Mouse (Mus musculus) urinary bladder, postnatal 14 days (tissue): ENCODE data around the gene Mmp15.

Source experiments
- DNase-seq: peaks from one replicate; pipeline ENCODE4 v3.0.0; 2021; ENCODE audit warnings: low spot score

Gene Mmp15

DNA sequence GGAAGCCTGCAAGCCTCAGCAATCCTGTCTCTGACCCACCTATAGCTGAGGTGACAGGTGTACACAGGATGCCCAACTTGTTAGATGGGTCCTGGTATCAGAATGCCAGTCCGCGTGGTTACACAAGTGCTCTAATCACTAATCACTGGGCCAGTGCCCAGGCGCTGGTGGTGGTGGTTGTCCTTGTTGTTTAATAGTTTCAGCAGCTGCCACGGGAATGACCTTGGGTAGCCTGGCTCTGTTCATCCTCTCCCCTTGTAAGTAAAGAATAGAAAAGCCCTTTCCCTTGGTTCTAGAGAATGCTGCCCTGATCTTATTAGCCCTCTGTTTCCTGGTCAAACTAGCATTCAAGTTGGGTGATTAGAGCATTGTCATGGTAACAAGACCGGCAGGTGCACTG is 10.3 kb upstream of the Mmp15 start:
- peak; percentile 46 for DNase-seq

DNA sequence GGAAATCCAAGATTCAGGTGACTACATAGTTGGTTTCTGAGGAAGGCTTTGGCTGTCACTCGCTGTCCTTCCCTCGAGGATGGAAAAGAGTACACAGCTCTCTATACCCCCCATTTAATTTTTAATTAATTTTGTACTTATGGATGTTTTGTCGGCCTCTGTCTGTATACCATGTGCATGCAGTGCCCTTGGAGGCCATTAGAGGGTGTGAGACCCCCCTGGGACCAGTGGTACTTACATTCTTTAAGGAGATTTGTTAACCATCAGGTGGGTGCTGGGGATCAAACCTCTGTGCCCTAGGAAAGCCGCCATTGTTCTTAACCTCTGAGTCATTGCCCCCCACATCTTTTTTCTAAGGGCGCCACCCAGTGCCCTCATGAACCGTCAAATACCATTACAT is 7.4 kb upstream of the Mmp15 start:
- no peak for DNase-seq

DNA sequence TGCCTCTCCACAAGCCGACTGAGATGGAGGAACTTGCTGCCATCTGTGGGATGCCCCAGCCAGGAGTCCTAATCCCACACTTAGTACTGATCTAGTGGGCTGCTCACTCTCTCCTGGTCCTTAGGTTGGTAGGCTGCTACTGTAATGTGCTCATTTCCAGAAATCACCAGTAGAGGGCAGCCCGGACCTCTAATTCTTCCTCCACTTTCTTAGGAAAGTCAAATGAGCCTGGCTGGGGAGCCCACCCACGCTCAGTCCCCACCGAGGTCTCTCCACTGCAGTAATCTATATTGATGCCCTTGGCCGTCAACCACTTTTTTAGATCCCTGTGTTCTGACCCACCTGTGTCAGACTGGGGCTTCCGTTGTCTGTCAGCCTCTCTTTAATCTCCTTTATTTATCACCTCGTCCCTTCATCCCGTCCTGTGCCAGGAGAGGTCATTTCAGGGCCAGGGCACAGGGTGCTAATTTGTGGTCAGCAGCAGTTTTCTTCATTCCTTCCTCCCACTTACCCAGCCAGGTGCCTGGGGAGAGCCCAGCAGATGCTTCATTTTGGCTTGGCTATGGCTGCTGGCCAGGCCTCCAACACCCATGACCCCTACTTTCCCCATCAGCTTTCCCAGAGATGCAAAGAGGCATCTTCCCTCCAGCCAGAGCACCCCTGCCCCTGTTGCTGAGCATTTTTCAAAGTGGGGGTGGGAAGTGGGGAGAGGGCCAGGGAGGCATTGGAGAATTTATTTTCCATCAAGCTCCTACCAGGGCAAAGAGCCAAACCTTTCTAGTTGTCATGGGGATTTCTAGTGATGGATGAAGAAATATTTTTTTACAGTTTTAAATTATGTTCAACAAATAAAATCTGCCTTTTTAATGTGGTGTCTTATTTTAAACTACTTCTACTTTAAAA is 5.2 kb upstream of the Mmp15 start:
- peak; percentile 75 for DNase-seq

DNA sequence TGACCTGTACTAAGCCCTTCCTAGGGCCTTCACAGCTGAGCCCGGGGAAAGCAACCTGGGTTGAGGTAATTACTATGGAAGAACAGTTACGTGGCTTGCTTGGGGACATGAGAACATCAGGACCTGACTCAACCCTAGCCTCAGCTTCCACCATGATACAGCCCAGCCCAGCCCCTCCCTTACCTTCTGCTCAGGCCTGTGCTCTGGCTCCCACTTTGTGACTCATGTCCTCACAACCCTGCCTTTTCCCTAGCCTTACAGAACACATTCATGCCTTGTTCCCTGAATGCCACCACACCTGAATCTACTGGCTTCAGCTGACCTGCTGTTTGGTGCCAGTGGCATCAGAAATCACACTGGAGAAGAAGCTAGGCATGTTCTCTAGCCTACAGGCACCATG is 3.7 kb upstream of the Mmp15 start:
- no peak for DNase-seq

DNA sequence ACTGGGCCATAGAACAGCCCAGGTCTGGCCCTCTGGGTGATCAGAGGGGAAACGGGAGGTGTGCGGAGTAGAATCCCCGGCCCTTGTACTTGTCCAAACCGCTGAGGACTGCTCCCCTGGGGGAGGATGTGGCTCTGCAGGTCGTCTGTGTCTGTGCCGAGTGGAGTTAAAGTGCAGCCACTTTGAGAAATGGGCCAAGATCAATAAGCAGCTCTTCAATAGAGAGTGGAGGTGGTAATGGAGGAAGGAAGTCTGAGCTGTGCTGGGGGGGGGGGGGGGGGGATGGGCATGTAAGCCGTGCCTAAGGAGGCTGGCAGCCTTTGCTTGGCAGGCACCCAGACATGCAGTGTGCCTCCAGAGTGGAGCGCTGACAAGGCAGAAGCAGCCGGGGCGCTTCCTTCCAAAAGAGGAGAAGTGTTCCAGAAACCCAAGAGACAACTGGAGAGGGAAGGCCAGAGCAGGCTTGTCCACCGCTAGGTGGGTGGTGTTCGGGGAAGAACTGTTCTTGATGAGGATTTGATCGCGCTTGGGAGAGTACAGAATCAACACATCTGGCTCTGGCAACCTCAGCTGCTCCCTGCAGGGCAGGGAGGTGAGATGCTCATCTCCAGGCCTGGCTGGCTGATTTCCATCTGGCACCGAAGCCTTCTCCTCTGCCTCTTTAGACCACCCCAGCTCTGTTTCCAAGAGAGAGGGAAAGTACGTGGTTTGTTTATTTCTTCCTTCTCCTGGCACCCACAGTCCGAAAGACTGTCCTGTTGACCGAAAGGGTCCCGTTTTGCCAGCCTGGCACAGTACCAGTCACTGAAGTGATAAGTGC is 3.0 kb upstream of the Mmp15 start:
- peak; percentile 76 for DNase-seq

DNA sequence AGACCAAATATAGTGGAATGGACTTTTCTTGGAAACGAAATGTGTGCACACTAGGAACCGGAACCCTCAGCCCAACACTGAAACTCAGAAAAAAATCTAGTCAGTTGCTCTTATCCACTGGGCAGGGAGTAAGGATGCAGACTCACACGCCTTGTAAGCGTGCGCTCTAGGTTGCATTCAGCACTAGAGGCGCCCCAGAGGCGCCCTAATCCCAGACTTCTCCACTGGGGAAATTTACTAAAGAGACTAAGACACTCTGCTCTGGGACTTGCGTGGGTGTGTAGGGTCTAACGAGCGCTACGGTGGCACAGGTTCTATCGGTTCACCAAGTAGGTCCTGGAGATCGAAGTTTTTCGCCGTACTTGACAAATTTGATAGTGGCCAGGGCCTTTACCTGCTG is 607 bp upstream of the Mmp15 start:
- DNase-seq = no peak

DNA sequence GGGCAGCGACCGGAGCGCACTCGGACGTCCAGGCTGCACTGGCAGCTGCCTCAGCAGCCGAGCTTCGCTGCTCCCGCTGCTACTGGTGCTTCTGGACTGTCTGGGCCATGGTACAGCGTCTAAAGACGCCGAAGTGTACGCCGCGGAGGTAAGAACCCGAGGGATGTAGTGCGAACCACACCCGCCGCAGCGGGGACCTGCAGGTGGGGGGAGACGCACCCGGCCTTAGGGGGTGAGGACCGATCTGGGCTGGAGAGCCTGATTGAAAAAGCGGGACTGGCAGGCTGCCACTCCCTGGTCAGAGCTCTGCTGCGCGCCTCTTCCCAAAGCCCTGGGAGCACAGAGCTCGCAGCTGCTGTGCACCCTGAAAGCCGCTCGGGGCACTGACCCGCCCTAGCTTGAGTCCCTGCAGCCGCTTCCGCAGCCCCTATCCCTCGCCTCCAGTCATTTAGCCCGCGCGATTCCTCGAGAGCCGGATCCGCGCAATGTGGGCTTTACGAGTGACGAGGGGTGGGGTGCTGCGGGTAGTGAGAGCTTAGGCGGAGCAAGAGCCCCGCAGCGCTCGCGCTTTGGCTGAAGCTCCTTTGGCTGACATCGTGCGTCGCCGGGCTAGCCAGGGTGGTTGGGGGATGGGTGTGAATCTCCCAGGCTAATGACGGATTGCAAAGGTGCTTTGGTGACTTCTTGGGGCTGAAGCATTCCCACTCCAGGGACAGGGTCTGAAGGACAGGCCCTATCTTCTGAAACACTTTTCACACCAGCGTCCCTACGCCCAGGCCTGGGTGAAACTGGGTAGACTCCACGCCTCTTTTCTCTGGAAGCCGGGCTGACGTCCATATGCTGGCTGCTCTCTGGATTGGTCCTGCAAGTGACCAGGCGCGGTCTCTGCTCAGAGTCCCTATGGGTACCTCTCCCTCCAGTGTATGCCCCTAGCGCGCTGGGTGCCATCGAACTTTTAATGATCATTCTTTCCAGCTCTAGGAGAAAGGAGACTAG is 1.1 kb downstream of the Mmp15 start:
- DNase-seq = peak; percentile 53

DNA sequence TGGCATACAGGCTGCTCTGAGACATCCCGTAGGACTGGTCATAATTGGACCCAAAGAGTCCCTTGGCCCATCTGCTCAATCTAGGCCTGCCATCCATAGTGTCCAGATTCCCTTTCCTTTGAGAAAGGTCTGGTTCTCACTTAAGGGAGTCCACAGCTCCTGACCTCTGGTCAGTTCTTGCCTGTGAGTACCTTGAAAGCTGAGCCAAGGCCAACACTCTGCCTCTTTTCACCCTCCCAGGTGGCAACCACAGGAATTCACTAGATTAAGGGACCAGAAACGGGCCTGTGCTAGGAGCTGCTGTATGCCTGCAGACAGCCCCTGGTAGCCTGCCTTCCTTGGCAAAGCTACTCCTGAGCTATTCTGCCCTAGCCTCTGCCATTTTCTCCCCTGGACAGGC is 2.5 kb downstream of the Mmp15 start:
- DNase-seq = no peak

DNA sequence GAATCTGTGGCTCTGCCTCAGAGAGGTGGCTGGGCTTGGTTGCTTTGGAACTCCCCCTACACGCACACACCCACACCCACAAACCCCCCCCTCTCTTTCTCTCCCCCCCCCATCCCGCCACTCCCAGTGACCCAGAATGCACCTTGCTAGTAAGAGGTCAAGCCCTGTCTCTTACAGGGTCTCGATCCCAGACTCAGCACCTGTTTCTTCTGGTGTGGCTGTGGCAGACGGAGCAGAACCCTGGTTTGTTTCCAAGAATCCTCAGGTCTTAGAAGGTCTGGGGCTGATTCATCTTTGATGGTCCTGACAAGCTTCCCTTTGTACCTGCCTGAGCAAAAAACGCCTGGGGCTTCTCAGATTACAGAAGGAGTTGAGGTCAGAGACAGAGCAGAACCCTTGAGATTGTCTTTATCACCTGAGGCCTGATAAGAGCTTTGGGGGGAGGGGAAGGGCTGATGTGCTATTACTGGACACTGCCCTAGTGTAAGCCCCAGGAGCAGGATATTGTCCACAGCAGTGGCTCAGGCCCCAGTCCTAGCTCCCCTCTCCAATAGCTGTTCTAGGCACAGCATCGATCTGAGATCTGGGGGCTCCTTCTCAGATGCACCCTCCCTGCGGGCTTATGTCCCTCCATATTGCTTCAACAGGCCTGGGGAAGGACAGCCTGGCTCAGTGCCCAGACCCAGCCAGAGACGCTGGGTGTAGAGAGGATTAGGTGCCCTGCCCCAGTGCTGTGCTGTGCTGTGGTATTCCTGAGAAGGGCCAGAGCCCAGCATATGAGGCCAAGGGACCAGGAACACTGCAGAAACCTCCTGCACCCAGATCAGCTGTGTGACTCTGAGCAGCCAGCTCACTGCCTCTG is 6.7 kb downstream of the Mmp15 start:
- DNase-seq = peak; percentile 62

DNA sequence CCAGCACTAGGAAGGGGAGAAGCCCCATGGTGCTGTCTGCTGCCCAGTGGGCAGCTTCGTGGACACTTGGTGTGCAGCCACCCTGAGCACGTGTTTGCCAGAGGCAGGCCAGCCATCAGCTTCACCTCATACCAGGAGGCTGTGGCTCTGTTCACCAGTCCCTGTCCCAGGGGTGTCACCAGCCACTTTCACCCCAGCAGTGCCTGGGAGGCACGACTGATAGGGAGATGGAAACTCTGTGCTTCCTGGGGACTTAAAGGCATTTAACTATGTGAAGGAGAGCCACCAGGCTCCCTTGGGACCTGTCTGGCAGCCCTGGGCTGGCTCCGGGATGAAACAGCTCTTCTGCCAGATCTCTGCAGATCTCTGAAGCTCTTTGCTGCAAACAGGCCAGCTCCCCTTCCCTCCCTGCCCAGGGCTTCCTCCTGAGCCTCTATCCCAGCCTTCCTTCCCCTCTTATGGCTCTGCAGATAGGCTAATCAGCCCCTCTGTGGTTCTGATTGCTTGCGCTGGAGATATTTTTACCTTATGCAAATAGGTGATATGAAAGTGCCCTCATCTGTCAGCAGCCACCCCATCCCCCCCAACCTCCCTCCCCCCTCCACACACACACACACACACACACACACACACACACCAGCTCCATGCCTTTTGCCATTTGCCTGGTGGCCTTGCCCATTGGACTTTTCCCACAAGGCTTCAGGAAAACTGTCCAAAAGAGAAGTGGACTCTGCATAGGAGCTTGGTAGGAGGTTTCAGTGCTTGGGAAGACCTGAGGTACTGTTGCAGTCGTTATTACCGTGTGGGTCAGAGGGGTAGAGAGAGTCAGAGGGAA is 8.3 kb downstream of the Mmp15 start:
- no peak for DNase-seq

DNA sequence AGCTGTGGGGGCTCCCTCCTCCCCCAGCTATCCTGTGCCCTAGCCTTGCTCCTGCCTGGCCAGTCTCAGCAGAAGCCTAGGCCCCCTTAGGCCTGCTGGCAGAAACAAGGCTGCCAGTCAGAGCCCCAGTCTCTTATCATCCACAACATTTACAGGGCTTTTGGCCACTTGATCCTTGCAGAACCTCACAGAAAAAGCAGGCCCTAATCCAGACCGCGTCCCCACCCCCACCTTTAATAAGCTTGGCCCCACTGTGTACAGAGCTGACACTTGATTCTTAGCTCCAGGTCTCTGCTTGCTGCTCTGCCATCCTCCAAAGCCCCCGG is 8.9 kb downstream of the Mmp15 start:
- DNase-seq = no peak

DNA sequence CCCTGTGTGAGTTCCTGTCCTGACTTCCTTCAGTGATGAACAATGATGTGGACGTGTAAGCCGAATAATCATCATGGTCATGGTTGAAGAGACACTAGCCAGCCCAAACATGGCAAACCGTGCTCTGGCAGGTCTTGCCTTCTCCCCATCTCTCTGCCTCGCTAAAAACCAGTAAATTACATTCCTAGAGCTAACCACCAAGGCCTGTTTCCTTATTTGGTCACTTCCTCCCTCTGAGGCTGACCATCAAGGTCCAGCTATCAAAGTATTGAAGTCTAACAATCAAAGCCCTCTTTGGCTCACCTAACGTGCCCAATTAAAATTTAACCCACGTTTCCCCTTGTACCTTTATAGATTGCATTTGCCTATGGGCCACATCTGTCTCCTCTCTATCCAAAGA is 10.2 kb downstream of the Mmp15 start:
- no peak for DNase-seq

DNA sequence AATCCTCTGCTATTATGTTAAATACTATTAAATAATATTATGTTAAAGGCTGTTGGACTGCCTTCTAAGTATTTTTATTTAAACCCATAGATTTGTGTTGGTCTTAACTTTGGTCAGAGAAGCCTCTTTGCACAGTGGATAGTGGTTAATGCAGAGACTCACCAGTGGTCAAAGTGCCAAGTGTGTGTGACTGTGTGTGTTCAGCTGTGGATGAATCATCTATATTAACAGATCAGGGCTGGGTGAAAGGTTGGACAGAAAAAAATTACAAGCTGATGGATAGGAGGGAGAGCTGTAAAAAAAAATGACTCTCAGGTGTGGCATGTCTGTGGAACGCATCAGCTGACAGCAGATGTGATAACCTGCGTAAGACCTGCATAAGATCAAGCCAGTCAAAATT is 11.8 kb downstream of the Mmp15 start:
- no peak for DNase-seq

DNA sequence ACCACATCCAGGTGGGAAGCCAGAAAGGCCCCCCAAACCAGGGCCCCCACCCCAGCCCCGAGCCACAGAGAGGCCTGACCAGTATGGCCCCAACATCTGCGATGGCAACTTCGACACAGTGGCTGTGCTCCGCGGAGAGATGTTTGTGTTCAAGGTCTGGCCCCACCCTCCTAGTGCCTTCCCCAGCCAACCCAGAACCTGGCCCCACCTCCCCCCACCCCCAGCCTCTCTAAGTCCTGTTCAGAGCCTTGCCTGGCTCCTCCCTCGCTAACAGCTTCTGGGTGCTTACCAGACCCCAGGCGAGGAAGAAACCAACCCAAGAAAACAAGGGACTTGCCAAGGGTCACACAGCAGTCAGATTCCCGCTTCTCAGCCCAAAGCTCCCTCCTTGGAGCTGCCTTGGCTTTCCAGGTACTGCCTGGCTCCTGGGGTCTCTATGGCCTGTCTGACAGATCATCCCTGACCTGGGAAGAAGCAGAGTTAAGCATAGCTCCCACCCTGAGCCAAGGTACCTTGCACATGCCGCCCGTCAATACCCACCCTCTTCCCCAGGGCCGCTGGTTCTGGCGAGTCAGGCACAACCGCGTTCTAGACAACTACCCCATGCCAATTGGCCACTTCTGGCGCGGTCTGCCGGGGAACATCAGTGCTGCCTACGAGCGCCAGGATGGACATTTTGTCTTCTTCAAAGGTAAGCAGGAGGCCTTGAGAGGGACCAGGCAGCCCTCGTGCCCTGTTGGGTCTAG is 17.7 kb downstream of the Mmp15 start:
- no peak for DNase-seq

DNA sequence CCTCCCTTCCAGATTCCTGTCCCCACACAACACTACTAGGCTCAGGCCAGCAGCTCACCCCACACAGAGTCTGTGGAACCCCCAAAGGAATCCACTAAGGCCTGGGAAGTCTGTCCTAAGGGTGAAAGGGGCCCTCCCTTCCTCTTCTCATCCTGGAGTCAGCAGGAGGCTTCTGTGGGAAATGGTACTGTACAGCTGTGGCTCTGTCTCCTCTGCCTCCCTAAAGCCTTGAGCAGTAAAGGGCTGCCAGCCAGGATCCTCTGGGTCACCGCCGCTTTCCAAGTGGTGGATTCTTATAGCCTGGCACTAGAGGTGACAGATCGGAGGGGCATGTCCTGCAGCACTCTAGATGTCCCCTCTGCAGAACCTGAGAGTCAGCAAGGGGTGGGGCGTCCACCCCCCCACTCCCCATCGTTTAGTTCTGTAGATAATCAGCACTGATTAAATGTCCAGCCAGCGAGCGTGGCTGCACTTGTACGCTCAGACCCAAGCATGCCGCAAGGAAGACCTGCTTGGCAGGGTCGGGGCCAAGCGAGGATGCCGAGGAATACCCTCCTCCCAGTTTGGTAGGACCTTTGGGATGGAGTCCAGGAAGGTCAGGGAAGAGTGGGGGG is 21.4 kb downstream of the Mmp15 start:
- peak; percentile 60 for DNase-seq

DNA sequence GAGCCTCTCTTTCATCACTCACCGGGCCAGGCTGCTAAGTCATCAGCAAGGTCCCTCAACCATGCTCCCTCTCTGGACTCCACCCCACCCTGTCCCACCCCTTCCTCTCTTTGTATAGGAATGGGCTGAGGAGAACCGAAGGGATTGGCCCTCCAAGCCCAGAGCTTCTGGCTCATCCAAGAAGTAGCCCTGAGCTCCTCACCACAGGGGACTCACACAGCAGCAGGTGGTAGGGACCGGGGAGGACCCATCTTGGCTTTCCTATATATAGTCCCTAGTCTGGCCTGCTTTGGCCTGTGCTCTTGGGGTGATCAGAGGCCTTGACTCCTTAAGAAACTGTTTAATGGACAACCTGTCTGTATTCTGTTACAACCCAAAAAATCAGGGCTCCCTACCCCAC is 22.4 kb downstream of the Mmp15 start:
- no peak for DNase-seq

DNA sequence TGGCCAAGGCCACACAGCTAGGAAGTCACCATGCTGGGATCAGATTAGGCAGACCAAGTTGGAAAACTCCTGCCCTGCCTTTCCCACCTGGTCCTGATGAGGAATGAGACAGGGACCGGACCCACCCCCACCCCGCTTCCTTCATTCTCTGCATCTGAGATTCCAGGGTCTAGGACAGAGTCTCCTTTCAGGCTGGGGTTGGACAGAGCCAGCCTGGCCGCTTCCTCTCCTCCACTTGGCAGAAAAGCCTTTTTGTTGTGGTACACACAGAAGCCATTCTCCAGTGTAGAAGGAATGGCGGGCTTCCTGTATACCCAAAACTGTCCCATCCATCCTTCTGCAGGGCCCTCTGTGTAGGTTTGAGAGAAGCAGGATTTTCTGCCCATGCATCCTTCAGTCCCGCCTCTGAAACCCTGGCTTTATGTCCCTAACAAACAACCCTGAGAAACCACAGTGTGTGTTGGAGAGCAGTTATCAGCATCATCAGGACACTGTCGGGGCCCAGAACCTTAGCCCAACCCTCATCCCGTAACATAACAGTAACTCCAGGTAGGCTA is 23.4 kb downstream of the Mmp15 start:
- no peak for DNase-seq

DNA sequence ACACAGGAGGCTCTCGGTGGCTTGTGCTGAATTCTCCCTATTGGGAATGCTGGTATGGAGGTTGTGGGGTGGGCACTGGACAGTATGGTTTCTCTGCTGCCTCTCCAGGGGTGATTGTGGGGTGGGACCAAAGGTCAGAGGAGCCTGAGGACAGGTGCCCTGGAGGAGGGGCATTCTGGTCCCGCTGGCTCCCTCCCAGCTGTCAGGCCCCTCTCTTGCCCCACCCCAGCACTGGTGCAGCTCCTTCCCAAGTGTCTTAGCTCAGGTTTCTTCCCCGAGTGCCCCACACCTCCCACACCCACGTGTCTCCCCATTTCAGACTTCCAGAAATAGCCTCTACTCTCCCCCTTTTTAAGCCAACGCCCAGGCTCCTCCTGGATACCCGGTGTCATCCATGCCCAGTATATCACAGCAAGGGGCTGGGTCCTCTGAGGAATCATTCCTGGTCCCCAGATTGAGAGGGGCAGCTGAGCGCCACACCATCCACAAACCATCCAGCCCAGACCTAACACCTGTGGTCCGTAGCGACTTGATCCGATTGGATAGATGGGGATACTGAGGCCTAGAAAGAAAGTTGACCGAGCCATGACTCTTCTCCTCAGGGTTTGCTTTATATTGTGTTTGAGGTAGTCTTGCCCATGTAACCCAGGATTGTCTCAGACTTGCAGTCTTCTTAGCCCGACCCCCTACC is 24.4 kb downstream of the Mmp15 start:
- no peak for DNase-seq
